Comparison of ENCODE assay signal across 8 mouse cellular contexts in genomic region chr12:84193642-84194399, GRCm38 (mm10). TPM values are rescaled to one million over a fixed set of nuclear protein-coding genes. Genes with fewer than 3 reads are reported as not detected.
DNase-seq lines count a peak whose midpoint lies in the region.

No protein-coding gene starts in this region.

- DNase-seq in adipocyte (ENCODE audit: low spot score), result peak; percentile 97
- DNase-seq in embryo, embryonic 10 days (ENCODE audit: low spot score), result peak; percentile 96
- DNase-seq in gastrocnemius, adult 8-10 months (ENCODE audit: low spot score in 2 of 2), result peak; percentile 89 to 95
- DNase-seq in induced T-regulatory cell, adult 2 months (ENCODE audit: low read depth), result peak; percentile 97
- DNase-seq in left cerebral cortex, adult 9 months (ENCODE audit: low spot score in 2 of 2), result peak; percentile 89 to 93
- DNase-seq in right cerebral cortex, adult 2 months (ENCODE audit: low spot score in 2 of 2), result peak; percentile 89 to 91
- peak; percentile 76 for DNase-seq in urinary bladder, postnatal 10 days (ENCODE audit: low spot score)

- H3K4me1 ChIP-seq in megakaryocyte, embryonic 14.5 days, result peaks cover 81% of the 10 kb centered on the region

- no peaks in the 10 kb centered on the region for H3K27me3 ChIP-seq in megakaryocyte, embryonic 14.5 days (replicated peaks)

- peaks cover 47% of the 10 kb centered on the region for H3K36me3 ChIP-seq in megakaryocyte, embryonic 14.5 days (replicated peaks; ENCODE audit: low read length)

- H3K4me3 ChIP-seq in megakaryocyte, embryonic 14.5 days (replicated peaks), result peak overlapping the region; percentile 96

- H3K9me3 ChIP-seq in megakaryocyte, embryonic 14.5 days, result no peaks in the 10 kb centered on the region

RNA-seq across cellular contexts. Expression of gene Elmsan1, which starts 24.9 kb away (rescaled TPM):
- 1 to 10 TPM; 5.7 to 9.1 (median 7.4) TPM for total RNA-seq in gastrocnemius, adult 8-10 months (2022)
- 9.8 and 10.1 TPM in 2 replicates for polyA plus RNA-seq in megakaryocyte, embryonic 14.5 days (2012; ENCODE audit: insufficient read depth, low replicate concordance)

RNA-seq across cellular contexts. Expression of gene Pnma1, which starts 45.5 kb away (rescaled TPM):
- under 1 TPM in 3 of 4 experiments, not detected in 1; 0.10 to 0.17 (median 0.16) TPM for total RNA-seq in gastrocnemius, adult 8-10 months (2022)
- 0.04 TPM in 1 of 2 replicates, not detected in the other for polyA plus RNA-seq in megakaryocyte, embryonic 14.5 days (2012; ENCODE audit: insufficient read depth, low replicate concordance)

Comparison
In these comparisons a context has a peak if more than half of its experiments do, and no peak if none do; other contexts are left out.
1. Peak in every context shown above with its lines: DNase-seq and H3K4me3 ChIP-seq.